12 mouse cellular contexts compared by ENCODE assay signal in the genomic region with DNA sequence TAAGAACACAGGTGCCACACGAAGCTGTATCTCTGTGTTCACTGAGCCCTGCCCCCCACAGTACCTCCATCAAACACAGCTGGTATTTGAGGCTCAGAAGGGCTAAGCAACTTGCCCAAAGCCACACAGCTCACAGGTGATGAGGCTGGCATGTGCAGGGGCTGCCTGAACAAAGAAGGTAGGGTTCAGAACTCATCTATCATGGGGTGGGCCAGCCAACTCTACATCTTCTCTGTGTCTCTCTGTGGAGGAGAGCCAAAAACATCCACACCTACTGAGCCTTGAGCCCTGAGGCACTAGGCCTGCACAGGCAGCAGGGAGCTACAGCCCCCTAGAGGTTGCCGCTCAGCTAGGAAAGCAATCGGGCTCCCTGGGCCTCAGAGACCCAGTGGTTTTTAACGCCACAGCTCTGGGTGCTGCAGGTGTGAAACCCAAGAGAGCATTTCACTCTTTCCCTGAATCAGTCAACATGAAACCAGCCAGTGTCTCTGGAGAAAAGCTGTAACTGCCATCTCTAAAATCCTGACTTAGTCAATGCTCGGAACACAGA. TPM values are rescaled to one million over a fixed set of nuclear protein-coding genes. Genes with fewer than 3 reads are reported as not detected.
DNase-seq lines count a peak whose midpoint lies in the region; ATAC-seq and TF ChIP-seq lines count a peak whose summit lies in the region.
"Had no signal": no experiment of that assay in that cellular context is flagged by ENCODE, and none has a peak within 500 bp of the region (broad histone marks: within the 10 kb centered on the region; RNA-seq: fewer than 3 reads in every experiment).

No protein-coding gene starts in this region.

- in situ Hi-C loops in CH12.LX (cut with MboI; ENCODE audit: low pct_ligation_motif_present, low pct_unique_long_range_greater_than_20kb, low sequenced_read_pairs) = no loop called here

- peak; percentile 91 for TF ChIP-seq RAD21 in CH12.LX (IDR thresholded peaks at IDR 0.05; ENCODE audit: low read depth, low read length)

- no peaks in the 10 kb centered on the region for H3K4me1 ChIP-seq in kidney, postnatal 0 days (replicated peaks; ENCODE audit: insufficient read depth, low read length)
- H3K4me1 ChIP-seq in CH12.LX (ENCODE audit: control insufficient read depth in 1 of 2, insufficient read depth in 2 of 2) = peaks cover 17 to 54% of the 10 kb centered on the region in 2 experiments
- no peaks in the 10 kb centered on the region for H3K4me1 ChIP-seq in forebrain, embryonic 11.5 days (replicated peaks; ENCODE audit: control insufficient read depth, insufficient read depth, low read length)
- H3K4me1 ChIP-seq: embryonic facial prominence, embryonic 13.5 days; hindbrain, embryonic 13.5 days; stomach, embryonic 15.5 days had no signal

- H3K36me3 ChIP-seq in kidney, postnatal 0 days (ENCODE audit: insufficient read depth, low read length) = no peaks in the 10 kb centered on the region
- H3K36me3 ChIP-seq in CH12.LX (replicated peaks in 1 of 2; ENCODE audit: control insufficient read depth in 1 of 2, insufficient read depth in 1 of 2, low read length in 1 of 2) = peaks cover 0 to 3% of the 10 kb centered on the region in 2 experiments
- H3K36me3 ChIP-seq in forebrain, embryonic 11.5 days (ENCODE audit: control insufficient read depth, insufficient read depth, low read length) = no peaks in the 10 kb centered on the region
- H3K36me3 ChIP-seq: stomach, embryonic 15.5 days had no signal

- no peaks in the 10 kb centered on the region for H3K27me3 ChIP-seq in kidney, postnatal 0 days (ENCODE audit: insufficient read depth, low read length)
- no peaks in the 10 kb centered on the region for H3K27me3 ChIP-seq in CH12.LX (replicated peaks)
- no peaks in the 10 kb centered on the region for H3K27me3 ChIP-seq in forebrain, embryonic 11.5 days (ENCODE audit: control insufficient read depth, insufficient read depth, low read length)
- H3K27me3 ChIP-seq: embryonic facial prominence, embryonic 13.5 days; hindbrain, embryonic 13.5 days; stomach, embryonic 15.5 days had no signal

- no peaks in the 10 kb centered on the region for H3K9me3 ChIP-seq in kidney, postnatal 0 days (replicated peaks; ENCODE audit: low read length)
- no peaks in the 10 kb centered on the region for H3K9me3 ChIP-seq in CH12.LX (replicated peaks; ENCODE audit: low read length)
- H3K9me3 ChIP-seq in forebrain, embryonic 11.5 days (ENCODE audit: control insufficient read depth, low read length) = no peaks in the 10 kb centered on the region
- H3K9me3 ChIP-seq: embryonic facial prominence, embryonic 13.5 days; hindbrain, embryonic 13.5 days; stomach, embryonic 15.5 days had no signal

- TF ChIP-seq POLR2A in CH12.LX (IDR thresholded peaks at IDR 0.05; ENCODE audit: low read depth, low read length) = no peak

- no peak overlapping the region for H3K4me2 ChIP-seq in kidney, postnatal 0 days (ENCODE audit: low read length)
- no peak overlapping the region; the same call in 1 of the 2 replicates for H3K4me2 ChIP-seq in CH12.LX (ENCODE audit: insufficient read depth, low read depth, poor library complexity, severe bottlenecking)
- no peak overlapping the region for H3K4me2 ChIP-seq in forebrain, embryonic 11.5 days (ENCODE audit: low read depth, low read length, severe bottlenecking)
- H3K4me2 ChIP-seq: embryonic facial prominence, embryonic 13.5 days; hindbrain, embryonic 13.5 days; stomach, embryonic 15.5 days had no signal

- 47% methylated on average over 5 of the region's 5 CpGs for WGBS in kidney, postnatal 0 days
- WGBS in forebrain, embryonic 11.5 days = 55% methylated on average over 5 of the region's 5 CpGs

- no peaks in the 10 kb centered on the region for H3K79me2 ChIP-seq in CH12.LX (replicated peaks; ENCODE audit: control insufficient read depth, extremely low read depth, insufficient read depth, poor library complexity, severe bottlenecking)

- H3K9ac ChIP-seq in kidney, postnatal 0 days (ENCODE audit: low read depth, low read length) = no peak overlapping the region
- H3K9ac ChIP-seq in CH12.LX (ENCODE audit: insufficient read depth, low read depth) = no peak overlapping the region
- H3K9ac ChIP-seq in forebrain, embryonic 11.5 days (ENCODE audit: low read length) = no peak overlapping the region
- H3K9ac ChIP-seq: embryonic facial prominence, embryonic 13.5 days; hindbrain, embryonic 13.5 days; stomach, embryonic 15.5 days had no signal

- H3K4me3 ChIP-seq in kidney, postnatal 0 days (replicated peaks; ENCODE audit: low read depth, low read length) = no peak overlapping the region
- H3K4me3 ChIP-seq in CH12.LX (replicated peaks in 1 of 3; ENCODE audit: low read depth in 2 of 3, low read length in 2 of 3, poor library complexity in 1 of 3) = no peak overlapping the region
- no peak overlapping the region for H3K4me3 ChIP-seq in forebrain, embryonic 11.5 days (ENCODE audit: low read depth, low read length)
- H3K4me3 ChIP-seq: embryonic facial prominence, embryonic 13.5 days; hindbrain, embryonic 13.5 days; stomach, embryonic 15.5 days had no signal

- DNase-seq in kidney, postnatal 0 days (ENCODE audit: low spot score) = no peak
- DNase-seq in kidney, adult 8-10 months = no peak
- peak; percentile 96 for DNase-seq in CH12.LX (ENCODE audit: extremely low read depth)
- DNase-seq in thymus, adult 18-20 months = peak; percentile 70 to 84
- no peak for DNase-seq in embryo, embryonic 10 days (ENCODE audit: low spot score)
- DNase-seq in layer of hippocampus, adult 8-10 months (ENCODE audit: low spot score in 2 of 2) = no peak
- no peak for DNase-seq in forebrain, embryonic 11.5 days (ENCODE audit: low spot score)
- DNase-seq: gastrocnemius, postnatal 25 days had no signal

- peak; percentile 95 for TF ChIP-seq EP300 in CH12.LX (IDR thresholded peaks at IDR 0.05; ENCODE audit: low read length)

- peak; percentile 33; the same call in 1 of the 2 replicates for TF ChIP-seq CTCF in kidney, postnatal 0 days (IDR thresholded peaks at IDR 0.05; ENCODE audit: low read depth)
- TF ChIP-seq CTCF in CH12.LX (conservative IDR thresholded peaks at IDR 0.05 in 1 of 2, IDR thresholded peaks at IDR 0.05 in 1 of 2; ENCODE audit: low read depth in 2 of 2, low read length in 2 of 2) = peak in 1 of 2 experiments; percentile 95; a peak in 2 of 4 replicates

- no peak overlapping the region for H3K27ac ChIP-seq in kidney, postnatal 0 days
- no peak overlapping the region for H3K27ac ChIP-seq in CH12.LX (ENCODE audit: insufficient read depth, low read depth)
- no peak overlapping the region for H3K27ac ChIP-seq in forebrain, embryonic 11.5 days (ENCODE audit: low read depth, low read length)
- H3K27ac ChIP-seq: embryonic facial prominence, embryonic 13.5 days; hindbrain, embryonic 13.5 days; stomach, embryonic 15.5 days had no signal

- no peak for ATAC-seq in kidney, postnatal 0 days (replicated peaks; ENCODE audit: low FRiP score, low read depth)
- peak; percentile 25 for ATAC-seq in inflammation-experienced regulatory T-cells, adult 6 months
- ATAC-seq in forebrain, embryonic 11.5 days (replicated peaks; ENCODE audit: low FRiP score) = no peak

- dilution Hi-C loops in CH12.LX (cut with MboI; ENCODE audit: extremely low pct_ligation_motif_present, extremely low pct_unique_long_range_greater_than_20kb, low sequenced_read_pairs) = no loop called here

RNA-seq across cellular contexts. Expression of gene Bckdha, which starts 11.1 kb away (rescaled TPM):
- polyA plus RNA-seq in kidney, postnatal 0 days (2015; fragmentation: Nextera tagmentation; extraction: Ambion mirVana) = 90.1 and 96.3 TPM in 2 replicates
- total RNA-seq in CH12.LX (2012; rRNA removed) (14.9 and 19.9 TPM in 2 replicates), CH12.LX (2014; rRNA removed) (20.8 and 21.4 TPM in 2 replicates)
- 13.4 and 17.2 TPM in 2 replicates for polyA plus RNA-seq in CH12.LX (2012; ENCODE audit: insufficient read length, low read depth)
- 10 to 100 TPM; 10.5 to 16.7 (median 15.5) TPM for polyA plus RNA-seq in inflammation-experienced regulatory T-cells, adult 6 months (2017; shearing (Covaris generic))
- total RNA-seq in layer of hippocampus, adult 8-10 months (2022) = 10 to 100 TPM; 34.4 to 42.3 (median 39.3) TPM
- 30.5 and 38.0 TPM in 2 replicates for polyA plus RNA-seq in forebrain, embryonic 11.5 days (2014; fragmentation: Nextera tagmentation; extraction: Ambion mirVana)

RNA-seq across cellular contexts. Expression of gene Exosc5, which starts 11.3 kb away (rescaled TPM):
- polyA plus RNA-seq in kidney, postnatal 0 days (2015; fragmentation: Nextera tagmentation; extraction: Ambion mirVana) = 76.8 and 78.6 TPM in 2 replicates
- 105 and 116 TPM in 2 replicates for total RNA-seq in CH12.LX (2012; rRNA removed)
- 114 and 123 TPM in 2 replicates for total RNA-seq in CH12.LX (2014; rRNA removed)
- polyA plus RNA-seq in CH12.LX (2012; ENCODE audit: insufficient read length, low read depth) = 102 and 125 TPM in 2 replicates
- polyA plus RNA-seq in inflammation-experienced regulatory T-cells, adult 6 months (2017; shearing (Covaris generic)) = 100 to 1,000 TPM in 2 of 3 experiments, 10 to 100 TPM in 1; 65.5 to 124 (median 103) TPM
- total RNA-seq in layer of hippocampus, adult 8-10 months (2022) = 10 to 100 TPM; 23.1 to 32.2 (median 27.5) TPM
- 52.2 and 56.4 TPM in 2 replicates for polyA plus RNA-seq in forebrain, embryonic 11.5 days (2014; fragmentation: Nextera tagmentation; extraction: Ambion mirVana)

RNA-seq across cellular contexts. Expression of gene B3gnt8, which starts 21.2 kb away (rescaled TPM):
- polyA plus RNA-seq in kidney, postnatal 0 days (2015; fragmentation: Nextera tagmentation; extraction: Ambion mirVana) = 9.3 and 11.4 TPM in 2 replicates
- 0.21 TPM in 2 replicates for total RNA-seq in CH12.LX (2012; rRNA removed)
- not detected in 2 replicates for total RNA-seq in CH12.LX (2014; rRNA removed)
- 0.24 and 0.29 TPM in 2 replicates for polyA plus RNA-seq in CH12.LX (2012; ENCODE audit: insufficient read length, low read depth)
- polyA plus RNA-seq in inflammation-experienced regulatory T-cells, adult 6 months (2017; shearing (Covaris generic)) = under 1 TPM in 2 of 3 experiments, not detected in 1; 0.40 to 0.45 TPM
- 1 to 10 TPM in 3 of 4 experiments, under 1 TPM in 1; 0.66 to 2.0 (median 1.7) TPM for total RNA-seq in layer of hippocampus, adult 8-10 months (2022)
- polyA plus RNA-seq in forebrain, embryonic 11.5 days (2014; fragmentation: Nextera tagmentation; extraction: Ambion mirVana) = 0.29 and 0.99 TPM in 2 replicates

RNA-seq across cellular contexts. Expression of gene Tmem91, which starts 27.3 kb away (rescaled TPM):
- polyA plus RNA-seq in kidney, postnatal 0 days (2015; fragmentation: Nextera tagmentation; extraction: Ambion mirVana) = 1.0 and 1.1 TPM in 2 replicates
- 0.17 and 0.55 TPM in 2 replicates for total RNA-seq in CH12.LX (2012; rRNA removed)
- not detected in 2 replicates for total RNA-seq in CH12.LX (2014; rRNA removed)
- 1.3 and 1.9 TPM in 2 replicates for polyA plus RNA-seq in CH12.LX (2012; ENCODE audit: insufficient read length, low read depth)
- 10 to 100 TPM in 2 of 3 experiments, 1 to 10 TPM in 1; 8.2 to 23.6 (median 14.4) TPM for polyA plus RNA-seq in inflammation-experienced regulatory T-cells, adult 6 months (2017; shearing (Covaris generic))
- 10 to 100 TPM; 10.8 to 16.2 (median 15.1) TPM for total RNA-seq in layer of hippocampus, adult 8-10 months (2022)
- polyA plus RNA-seq in forebrain, embryonic 11.5 days (2014; fragmentation: Nextera tagmentation; extraction: Ambion mirVana) = 2.7 and 3.2 TPM in 2 replicates
- total RNA-seq: gastrocnemius, postnatal 25 days had no signal

RNA-seq across cellular contexts. Expression of gene Dmac2, which starts 28.4 kb away (rescaled TPM):
- 68.6 and 68.9 TPM in 2 replicates for polyA plus RNA-seq in kidney, postnatal 0 days (2015; fragmentation: Nextera tagmentation; extraction: Ambion mirVana)
- total RNA-seq in CH12.LX (2012; rRNA removed) = 18.7 and 21.4 TPM in 2 replicates
- 19.8 and 20.6 TPM in 2 replicates for total RNA-seq in CH12.LX (2014; rRNA removed)
- polyA plus RNA-seq in CH12.LX (2012; ENCODE audit: insufficient read length, low read depth) = 35.0 and 35.1 TPM in 2 replicates
- 10 to 100 TPM; 27.1 to 55.4 (median 47.5) TPM for polyA plus RNA-seq in inflammation-experienced regulatory T-cells, adult 6 months (2017; shearing (Covaris generic))
- 10 to 100 TPM; 49.8 to 61.0 (median 52.2) TPM for total RNA-seq in layer of hippocampus, adult 8-10 months (2022)
- 22.2 and 23.4 TPM in 2 replicates for polyA plus RNA-seq in forebrain, embryonic 11.5 days (2014; fragmentation: Nextera tagmentation; extraction: Ambion mirVana)

Comparison
In these comparisons a context has a peak if more than half of its experiments do, and no peak if none do; other contexts are left out.
1. DNase-seq: peak in CH12.LX (single experiment) and thymus, adult 18-20 months (2 of 2); none in kidney, postnatal 0 days (single experiment), kidney, adult 8-10 months (0 of 2), embryo, embryonic 10 days (single experiment), layer of hippocampus, adult 8-10 months (0 of 2) and forebrain, embryonic 11.5 days (single experiment).